Mouse (Mus musculus): ENCODE results near the gene Ric8b. TPM values are rescaled to one million over a fixed set of nuclear protein-coding genes. Genes with fewer than 3 reads are reported as not detected.

Gene Ric8b
- total RNA-seq, 2 experiments from 2014 or later: 19.9 to 21.2 TPM

- no peak for DNase-seq
Measured at GRCm38 (mm10) chr10:85007861-85008840, 90.7 kb downstream of the Ric8b start.

DNA sequence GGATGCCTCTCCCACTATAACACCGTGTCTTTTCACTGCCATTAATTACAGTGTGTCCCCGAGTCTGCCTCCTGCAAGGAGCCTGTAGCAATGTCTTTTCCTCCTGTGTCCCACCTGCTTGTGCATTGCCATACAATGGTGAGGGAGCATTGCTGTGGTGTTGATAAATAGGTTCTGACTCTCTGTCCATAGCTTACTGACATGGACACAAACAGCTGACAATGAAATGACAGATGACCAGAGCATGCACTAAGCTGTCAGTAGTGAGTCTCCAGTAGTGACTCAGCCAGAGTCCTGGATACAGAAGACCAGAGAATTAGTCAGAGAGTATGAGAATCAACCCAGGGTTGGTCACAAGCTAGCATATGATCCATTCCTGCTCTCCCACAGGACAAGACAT is 93.7 kb downstream of the Ric8b start:
- no peak for DNase-seq

DNA sequence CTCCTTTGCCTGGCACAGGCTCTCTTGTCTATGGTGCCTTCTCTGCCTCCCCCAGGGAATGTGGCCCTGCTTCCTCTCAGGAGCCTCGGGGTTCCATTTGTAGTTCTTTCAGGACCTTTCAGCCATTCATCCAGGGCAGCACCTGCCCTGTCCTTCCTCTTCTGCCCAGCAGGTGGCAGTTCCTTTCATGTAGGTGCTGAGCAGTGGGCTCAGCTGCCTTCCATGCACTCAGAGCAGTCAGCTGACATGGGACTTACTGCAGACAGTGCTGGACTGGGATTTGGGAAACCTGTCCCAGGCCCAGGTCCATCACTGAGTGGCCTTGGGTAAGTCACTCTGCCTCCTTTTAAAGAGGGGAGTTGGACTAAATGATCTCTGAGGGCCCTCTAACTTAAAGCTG is 96.0 kb downstream of the Ric8b start:
- DNase-seq: peak; percentile 53

GRCm38 (mm10) chr10:85013924-85014428 is 96.6 kb downstream of the Ric8b start:
- DNase-seq: no peak

DNA sequence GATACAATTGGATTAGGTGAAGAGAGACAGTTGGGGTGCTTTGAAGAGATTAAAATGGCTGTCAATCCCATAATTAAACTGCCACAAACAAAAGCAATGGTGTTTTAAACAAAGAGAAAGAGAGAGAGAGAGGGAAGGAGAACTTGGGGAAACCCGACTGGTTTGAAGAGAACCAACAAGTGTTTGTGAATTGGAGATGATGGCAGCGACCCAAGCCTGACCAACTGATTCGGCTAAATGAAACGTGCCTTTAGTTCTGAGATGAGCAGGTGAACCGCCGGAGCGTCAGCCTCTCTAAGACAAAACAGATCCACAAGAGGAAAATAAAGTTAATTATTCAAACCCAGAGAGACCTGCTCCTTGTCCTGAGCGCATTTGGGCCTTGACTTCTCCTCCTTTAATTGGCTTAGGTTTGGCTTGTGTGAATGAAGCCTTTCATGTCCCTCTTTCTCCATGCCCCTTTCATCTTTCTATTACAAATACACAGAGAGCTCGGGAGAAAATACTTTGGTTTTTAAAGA is 97.1 kb downstream of the Ric8b start:
- no peak for DNase-seq

GRCm38 (mm10) chr10:85022647-85023312 is 105.4 kb downstream of the Ric8b start:
- no peak for DNase-seq

DNA sequence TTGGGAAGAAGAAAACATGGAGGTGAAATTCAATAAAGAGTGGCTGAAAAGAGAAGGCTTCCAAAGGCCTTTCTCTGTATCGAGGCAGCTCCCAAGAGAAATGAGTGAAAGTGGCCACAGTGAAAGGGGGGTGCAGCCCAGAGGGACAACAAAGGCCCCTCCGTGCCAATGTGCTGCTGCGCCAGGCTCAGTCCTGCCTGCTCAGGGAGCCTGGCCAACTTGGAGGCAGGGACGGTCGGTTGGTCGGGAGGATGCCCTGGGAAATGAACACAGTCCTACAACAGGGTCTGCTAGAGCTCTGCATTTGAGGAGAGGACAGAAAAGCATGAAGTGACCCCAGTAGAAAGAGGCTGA is 105.9 kb downstream of the Ric8b start:
- DNase-seq: no peak

DNA sequence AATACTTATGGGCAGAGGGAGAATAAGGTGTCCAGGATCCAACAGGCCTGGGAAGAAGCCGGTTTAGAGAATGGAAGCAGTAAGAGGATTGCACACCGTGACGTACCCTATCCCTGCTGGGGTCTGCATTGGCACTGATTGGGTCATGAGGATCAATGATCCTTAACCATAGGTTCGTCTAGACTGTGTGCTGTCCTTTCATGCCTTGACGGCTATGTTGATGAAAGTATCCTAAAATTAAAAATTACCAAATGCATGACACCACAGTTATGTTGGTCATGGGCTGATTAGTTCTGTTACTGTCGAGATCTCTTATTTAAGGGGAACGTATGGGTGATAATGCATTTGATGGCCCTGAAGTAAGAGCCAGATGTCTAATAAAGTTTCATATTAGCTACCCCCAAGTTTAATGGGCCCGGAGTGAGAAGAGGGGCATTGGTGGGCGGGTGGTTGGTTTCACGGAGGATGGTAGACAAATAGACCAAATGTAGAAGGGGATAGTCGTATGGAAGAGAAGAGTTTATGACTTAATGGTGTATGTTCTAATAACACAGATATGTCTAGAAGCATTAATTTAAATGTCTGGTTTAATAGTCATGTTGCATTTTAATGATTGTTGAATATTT is 108.5 kb downstream of the Ric8b start:
- DNase-seq: no peak

- peak; percentile 32 for DNase-seq
Measured at GRCm38 (mm10) chr10:85027619-85028175, 110.3 kb downstream of the Ric8b start.

GRCm38 (mm10) chr10:85035131-85035725 is 117.8 kb downstream of the Ric8b start:
- DNase-seq: no peak

DNA sequence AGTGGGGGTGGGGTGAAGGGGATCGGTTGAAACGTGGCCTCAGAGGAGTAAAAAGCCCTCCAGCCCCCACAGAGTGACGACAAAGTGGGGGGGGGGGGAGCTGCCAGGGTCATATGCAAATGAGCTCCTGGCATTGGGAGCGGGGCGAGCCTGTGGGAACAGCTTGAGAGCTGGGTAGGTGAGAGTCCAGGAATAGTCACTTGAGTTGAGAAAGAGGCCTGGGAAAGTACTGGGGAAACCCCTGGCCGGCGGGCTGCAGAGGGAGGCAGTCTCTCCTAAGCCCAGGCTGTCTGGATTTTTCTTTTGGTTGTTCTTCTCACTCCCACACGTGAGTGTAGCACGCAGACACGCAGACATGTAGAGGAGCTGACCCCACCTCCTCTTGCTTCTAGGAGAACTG is 120.7 kb downstream of the Ric8b start:
- no peak for DNase-seq

GRCm38 (mm10) chr10:85038852-85039251 is 121.4 kb downstream of the Ric8b start:
- DNase-seq: no peak

DNA sequence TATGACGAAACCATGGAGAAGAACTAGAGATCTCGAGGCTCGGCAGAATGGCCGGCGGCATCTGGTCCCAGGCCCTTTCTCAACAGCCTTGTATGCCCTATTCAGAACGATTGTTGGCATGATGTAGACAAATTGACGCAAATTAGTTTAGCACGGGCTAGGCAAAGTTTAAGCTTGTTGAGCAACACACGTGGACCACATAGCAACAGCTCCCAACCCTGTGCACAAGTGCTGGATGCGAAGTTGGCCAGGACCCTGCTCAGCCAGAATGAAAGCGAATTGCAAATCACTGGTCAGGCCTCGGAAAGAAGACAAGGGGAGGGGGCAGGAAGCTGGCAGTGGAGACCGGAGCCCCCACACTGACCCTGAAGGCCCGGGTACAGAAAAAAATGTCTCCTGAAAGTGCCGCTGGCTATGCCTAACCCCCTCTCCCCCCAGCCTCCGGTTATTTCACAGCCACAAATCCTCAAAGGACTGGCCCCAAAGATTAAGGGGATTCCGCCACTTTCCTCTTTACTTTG is 126.8 kb downstream of the Ric8b start:
- peak; percentile 9 for DNase-seq

- DNase-seq: peak; percentile 74
Measured at GRCm38 (mm10) chr10:85044732-85045720, 127.6 kb downstream of the Ric8b start.

- peak; percentile 43 for DNase-seq
Measured at GRCm38 (mm10) chr10:85046585-85046984, 129.2 kb downstream of the Ric8b start.

DNA sequence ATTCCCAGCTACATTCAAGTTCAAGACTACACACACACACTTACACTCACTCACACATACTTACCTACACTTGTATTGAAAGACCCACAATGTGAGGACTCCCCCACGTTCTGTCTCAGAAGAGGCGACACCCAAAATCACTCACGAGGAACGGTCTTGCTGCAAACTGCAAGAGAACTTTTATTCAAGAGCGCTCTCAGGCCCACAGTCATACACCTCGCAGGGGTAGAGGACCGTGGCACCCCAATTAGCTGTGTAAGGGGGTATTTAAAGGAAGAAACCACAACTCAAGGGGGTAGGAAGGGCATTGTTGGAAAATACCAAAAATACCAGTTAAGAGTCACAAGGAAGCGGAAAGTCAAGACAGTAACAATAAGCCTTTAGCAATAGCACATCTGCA is 130.6 kb downstream of the Ric8b start:
- no peak for DNase-seq

GRCm38 (mm10) chr10:85050668-85051208 is 133.3 kb downstream of the Ric8b start:
- no peak for DNase-seq

DNA sequence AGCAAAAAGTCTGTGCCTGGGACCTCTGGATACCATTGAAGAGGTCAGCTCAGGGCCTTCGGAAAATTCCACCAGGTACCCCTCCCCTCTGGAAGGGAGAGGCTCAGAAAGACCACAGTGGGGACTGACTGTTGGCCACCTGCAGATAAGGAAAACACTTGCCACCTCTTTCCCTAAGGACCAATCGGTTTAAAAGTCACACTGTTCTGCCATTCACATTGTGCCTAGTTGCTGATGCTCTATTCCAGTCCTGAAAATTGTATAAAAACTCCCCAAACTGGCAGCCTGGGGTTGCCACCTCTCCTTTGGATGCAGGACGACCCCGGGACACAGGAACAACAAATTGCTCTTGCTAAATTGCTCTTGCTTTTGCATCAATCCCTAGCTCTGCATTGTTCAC is 135.0 kb downstream of the Ric8b start:
- DNase-seq: no peak

GRCm38 (mm10) chr10:85054876-85055275 is 137.5 kb downstream of the Ric8b start:
- DNase-seq: no peak
